Mouse (Mus musculus) embryonic facial prominence, embryonic 13.5 days (tissue): ENCODE data around the gene Lta. TPM values are rescaled to one million over a fixed set of nuclear protein-coding genes. Genes with fewer than 3 reads are reported as not detected.

Experiments
- ATAC-seq: fragments of 200-750 bp; cut with Nextera tagmentation; 2 replicates; pipeline ENCODE4 v1.8.0; 2017; ENCODE audit warnings: low read depth; ENCODE audit not compliant: insufficient number of reproducible peaks, insufficient read depth, low FRiP score, low TSS enrichment
- H3K27ac ChIP-seq: fragments of 300-500 bp; sonication (generic); 2 replicates; pipeline ENCODE4 v1.5.1; 2015; ENCODE audit warnings: moderate library complexity, mild to moderate bottlenecking, inconsistent platforms
- H3K27me3 ChIP-seq: fragments of 300-500 bp; sonication (generic); 2 replicates; pipeline ENCODE4 v1.6.1; 2015; ENCODE audit warnings: mild to moderate bottlenecking, inconsistent platforms
- H3K36me3 ChIP-seq: fragments of 300-500 bp; sonication (generic); 2 replicates; pipeline ENCODE4 v1.6.1; 2015; ENCODE audit warnings: mild to moderate bottlenecking, inconsistent platforms
- H3K4me1 ChIP-seq: fragments of 300-500 bp; sonication (generic); 2 replicates; pipeline ENCODE4 v1.6.1; 2015; ENCODE audit warnings: inconsistent platforms
- H3K4me2 ChIP-seq: fragments of 300-500 bp; sonication (generic); 2 replicates; pipeline ENCODE4 v1.6.1; 2015; ENCODE audit warnings: moderate library complexity, mild to moderate bottlenecking, inconsistent platforms
- H3K4me3 ChIP-seq: fragments of 300-500 bp; sonication (generic); 2 replicates; pipeline ENCODE4 v1.5.1; 2015; ENCODE audit warnings: mild to moderate bottlenecking, inconsistent platforms
- H3K9ac ChIP-seq: fragments of 300-500 bp; sonication (generic); 2 replicates; pipeline ENCODE4 v1.6.1; 2015; ENCODE audit warnings: mild to moderate bottlenecking, inconsistent platforms
- H3K9me3 ChIP-seq: fragments of 300-500 bp; sonication (generic); 2 replicates; pipeline ENCODE4 v1.6.1; 2016; ENCODE audit warnings: inconsistent platforms
- WGBS: fragments of 180-500 bp; shearing (Covaris S2); methylation state at CpG from one replicate; pipeline ENCODE4 v1.1.7; 2015; ENCODE audit warnings: mixed read lengths; 5-methylcytosine and 5-hydroxymethylcytosine counted together
- polyA plus RNA-seq: library from polyadenylated mRNA; unstranded; fragments of >200 nt; fragmentation: Nextera tagmentation; extraction: Ambion mirVana; gene quantifications from 2 replicates; pipeline ENCODE4 v1.2.1, GENCODE M21; 2015

Gene Lta
- polyA plus RNA-seq, 1 experiment from 2014 or later: 0.24 TPM

- no peak for ATAC-seq
- H3K4me2 ChIP-seq: no peak overlapping the region
- H3K4me1 ChIP-seq: peaks cover 37% of the 10 kb centered on the region
- no peak overlapping the region for H3K27ac ChIP-seq
- no peak overlapping the region for H3K4me3 ChIP-seq
- H3K36me3 ChIP-seq: peaks cover 91% of the 10 kb centered on the region
- H3K9ac ChIP-seq: no peak overlapping the region
- H3K27me3 ChIP-seq: no peaks in the 10 kb centered on the region
- 88% methylated on average over 7 of the region's 7 CpGs for WGBS
- no peaks in the 10 kb centered on the region for H3K9me3 ChIP-seq
Observed at GRCm38 (mm10) chr17:35247144-35247543, 42.0 kb upstream of the Lta start.

- Histone ChIP-seq H3K4me2 (peak overlapping the region; percentile 94; the same call in 1 of the 2 replicates), H3K4me3 (peak overlapping the region; percentile 4; the same call in 1 of the 2 replicates), H3K27me3 (no peaks in the 10 kb centered on the region), H3K27ac (no peak overlapping the region), H3K9ac (peak overlapping the region; percentile 37; the same call in 1 of the 2 replicates), H3K36me3 (peaks cover 80% of the 10 kb centered on the region), H3K4me1 (peaks cover 37% of the 10 kb centered on the region), H3K9me3 (no peaks in the 10 kb centered on the region)
- no peak for ATAC-seq
- WGBS: 77% methylated on average over 15 of the region's 15 CpGs
Observed at GRCm38 (mm10) chr17:35245731-35246623, 40.8 kb upstream of the Lta start.

- H3K4me3 ChIP-seq: peak overlapping the region; percentile 95
Observed at GRCm38 (mm10) chr17:35244999-35245398, 39.8 kb upstream of the Lta start.

GRCm38 (mm10) chr17:35243086-35243485 is 37.9 kb upstream of the Lta start:
- Histone ChIP-seq H3K4me2 (peak overlapping the region; percentile 94), H3K9me3 (no peaks in the 10 kb centered on the region), H3K36me3 (peaks cover 51% of the 10 kb centered on the region), H3K9ac (peak overlapping the region; percentile 100), H3K27me3 (no peaks in the 10 kb centered on the region), H3K4me3 (peak overlapping the region; percentile 95), H3K27ac (peak overlapping the region; percentile 99; the same call in 1 of the 2 replicates), H3K4me1 (peaks cover 41% of the 10 kb centered on the region)
- 4% methylated on average over 16 of the region's 16 CpGs for WGBS
- ATAC-seq: no peak

More at GRCm38 (mm10) chr17:35244999-35245398, 39.8 kb upstream of the Lta start:
- peaks cover 70% of the 10 kb centered on the region for H3K36me3 ChIP-seq
- no peak for ATAC-seq
- H3K27ac ChIP-seq: no peak overlapping the region; the same call in 1 of the 2 replicates
- H3K27me3 ChIP-seq: no peaks in the 10 kb centered on the region
- no peaks in the 10 kb centered on the region for H3K9me3 ChIP-seq
- peak overlapping the region; percentile 94 for H3K4me2 ChIP-seq
- H3K4me1 ChIP-seq: peaks cover 41% of the 10 kb centered on the region
- WGBS: 80% methylated on average over 2 of the region's 2 CpGs
- H3K9ac ChIP-seq: peak overlapping the region; percentile 100

- Histone ChIP-seq H3K27ac (peak overlapping the region; percentile 99), H3K36me3 (peaks cover 48% of the 10 kb centered on the region), H3K4me3 (peak overlapping the region; percentile 95), H3K9me3 (no peaks in the 10 kb centered on the region), H3K4me1 (peaks cover 41% of the 10 kb centered on the region), H3K4me2 (peak overlapping the region; percentile 94), H3K27me3 (no peaks in the 10 kb centered on the region), H3K9ac (peak overlapping the region; percentile 100)
- ATAC-seq: peak; percentile 1; the same call in 1 of the 2 replicates
- WGBS: under 1% methylated on average over 55 of the region's 55 CpGs
Observed at GRCm38 (mm10) chr17:35242015-35242941, 37.1 kb upstream of the Lta start.

GRCm38 (mm10) chr17:35241305-35242014 is 36.3 kb upstream of the Lta start, which contains the start of gene Ddx39b:
TSS of gene Ddx39b (plus strand) at chr17:35241746.
- WGBS: under 1% methylated on average over 69 of the region's 69 CpGs
- H3K4me1 ChIP-seq: peaks cover 44% of the 10 kb centered on the region

GRCm38 (mm10) chr17:35240384-35241304 is 35.5 kb upstream of the Lta start:
- Histone ChIP-seq H3K27ac (peak overlapping the region; percentile 99), H3K27me3 (no peaks in the 10 kb centered on the region), H3K4me2 (peak overlapping the region; percentile 94), H3K9ac (peak overlapping the region; percentile 100), H3K4me3 (peak overlapping the region; percentile 95), H3K36me3 (peaks cover 32% of the 10 kb centered on the region), H3K9me3 (no peaks in the 10 kb centered on the region), H3K4me1 (peaks cover 39% of the 10 kb centered on the region)
- WGBS: 32% methylated on average over 12 of the region's 12 CpGs
- no peak for ATAC-seq

More at GRCm38 (mm10) chr17:35241305-35242014, 36.3 kb upstream of the Lta start, which contains the start of gene Ddx39b:
- Histone ChIP-seq H3K27ac (peak within 1 kb of the TSS; percentile 99), H3K9me3 (no peaks in the 10 kb centered on the region), H3K27me3 (no peaks in the 10 kb centered on the region), H3K36me3 (peaks cover 40% of the 10 kb centered on the region), H3K9ac (peak within 1 kb of the TSS; percentile 100), H3K4me3 (peak within 1 kb of the TSS; percentile 95), H3K4me2 (peak within 1 kb of the TSS; percentile 94)
- ATAC-seq: peak; percentile 90

GRCm38 (mm10) chr17:35239700-35240099 is 34.5 kb upstream of the Lta start:
- no peak overlapping the region for H3K4me2 ChIP-seq
- no peak overlapping the region for H3K4me3 ChIP-seq
- H3K36me3 ChIP-seq: peaks cover 23% of the 10 kb centered on the region
- 80% methylated on average over 5 of the region's 5 CpGs for WGBS
- no peak overlapping the region for H3K9ac ChIP-seq
- no peak for ATAC-seq
- no peaks in the 10 kb centered on the region for H3K27me3 ChIP-seq
- peaks cover 32% of the 10 kb centered on the region for H3K4me1 ChIP-seq
- H3K27ac ChIP-seq: no peak overlapping the region
- H3K9me3 ChIP-seq: no peaks in the 10 kb centered on the region

GRCm38 (mm10) chr17:35237504-35237903 is 32.4 kb upstream of the Lta start:
- Histone ChIP-seq H3K4me3 (no peak overlapping the region), H3K27me3 (no peaks in the 10 kb centered on the region), H3K4me2 (no peak overlapping the region), H3K27ac (no peak overlapping the region), H3K9ac (0 out of 2 replicates have a peak overlapping the region, but pooled peaks have one; percentile 11), H3K9me3 (no peaks in the 10 kb centered on the region), H3K4me1 (peaks cover 33% of the 10 kb centered on the region), H3K36me3 (peaks cover 16% of the 10 kb centered on the region; the same call in 1 of the 2 replicates)
- WGBS: 79% methylated on average over 12 of the region's 12 CpGs
- ATAC-seq: no peak

GRCm38 (mm10) chr17:35236996-35237395 is 31.8 kb upstream of the Lta start:
- Histone ChIP-seq H3K27me3 (no peaks in the 10 kb centered on the region), H3K27ac (no peak overlapping the region), H3K4me2 (0 out of 2 replicates have a peak overlapping the region, but pooled peaks have one; percentile 90), H3K4me1 (peaks cover 38% of the 10 kb centered on the region), H3K36me3 (peaks cover 16% of the 10 kb centered on the region; the same call in 1 of the 2 replicates), H3K9ac (peak overlapping the region; percentile 94; the same call in 1 of the 2 replicates), H3K4me3 (no peak overlapping the region), H3K9me3 (no peaks in the 10 kb centered on the region)
- WGBS: 77% methylated on average over 9 of the region's 9 CpGs
- no peak for ATAC-seq
